Mouse (Mus musculus) heart, adult 2 months (tissue): ENCODE results near the gene Tacr2.

Experiments
- CTCF ChIP-seq: fragments of 200-600 bp; IDR thresholded peaks from 2 replicates; pipeline ENCODE4 v1.8.1; 2022; ENCODE audit warnings: antibody characterized with exemption, mild to moderate bottlenecking, moderate library complexity
- POLR2A ChIP-seq: fragments of 200-500 bp; IDR thresholded peaks from 2 replicates; pipeline ENCODE4 v1.6.1; 2011; ENCODE audit warnings: mild to moderate bottlenecking, low read depth, low read length, control low read depth; ENCODE audit not compliant: insufficient read depth

DNA sequence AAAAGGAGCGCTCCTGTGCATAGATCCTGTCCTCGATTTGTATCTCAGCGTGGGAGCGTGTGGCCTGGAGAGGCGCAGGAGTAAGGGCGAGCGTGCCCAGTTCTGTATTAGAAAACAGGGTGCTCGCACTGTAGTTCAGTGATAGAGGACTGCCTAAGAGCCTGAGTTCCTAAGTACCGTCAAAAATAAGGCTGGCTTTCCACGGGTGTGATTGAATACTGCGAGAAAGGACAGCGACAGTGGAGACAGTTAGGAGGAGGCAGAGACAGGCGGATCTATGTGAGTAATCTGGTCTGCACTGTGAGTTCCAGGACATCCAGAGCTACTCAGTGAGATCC, 20.9 kb upstream of the Tacr2 start:
- TF ChIP-seq CTCF (no peak), POLR2A (no peak)
